Mouse (Mus musculus) CH12.LX (cell line): ENCODE data around the gene Tbata. TPM values are rescaled to one million over a fixed set of nuclear protein-coding genes. Genes with fewer than 3 reads are reported as not detected.

Source experiments
- DNase-seq: peaks from one replicate; pipeline ENCODE4 v3.0.0-alpha.2; 2013; ENCODE audit errors: extremely low read depth
- H3K27ac ChIP-seq: 2 replicates; pipeline ENCODE4 v1.5.1; 2012; ENCODE audit warnings: low read depth, mild to moderate bottlenecking, control low read depth, moderate library complexity; ENCODE audit not compliant: insufficient read depth
- H3K27me3 ChIP-seq: replicated peaks from 2 replicates; pipeline ENCODE3; 2012; ENCODE audit warnings: inconsistent platforms
- H3K36me3 ChIP-seq, 2 experiments: replicated peaks in 1 of 2; 2 replicates each; pipeline versions ENCODE3 to v1.6.1; 2012; ENCODE audit warnings: inconsistent platforms in 1 of 2, low read length in 1 of 2, mild to moderate bottlenecking in 1 of 2, mixed read lengths in 1 of 2, moderate library complexity in 1 of 2; ENCODE audit not compliant: control insufficient read depth in 1 of 2, insufficient read depth in 1 of 2
- H3K4me1 ChIP-seq, 2 experiments: 2 replicates each; pipeline ENCODE4 v1.6.1; 2012; ENCODE audit warnings: inconsistent platforms in 1 of 2, moderate library complexity in 1 of 2; ENCODE audit not compliant: insufficient read depth in 2 of 2, control insufficient read depth in 1 of 2
- H3K4me2 ChIP-seq: 2 replicates; pipeline ENCODE4 v1.6.1; 2012; ENCODE audit warnings: low read depth, mild to moderate bottlenecking, control low read depth; ENCODE audit not compliant: poor library complexity, insufficient read depth, severe bottlenecking
- H3K4me3 ChIP-seq, 3 experiments: fragments of 150-350 bp in 1 of 3; sonication (generic) in 1 of 3; replicated peaks in 1 of 3; 2 replicates each; pipeline versions ENCODE3 to v1.5.1; 2011 to 2012; ENCODE audit warnings: low read depth in 2 of 3, low read length in 2 of 3, mild to moderate bottlenecking in 2 of 3, moderate library complexity in 2 of 3, control low read depth in 1 of 3, improper control_type of control experiment in 1 of 3, inconsistent platforms in 1 of 3, mixed read lengths in 1 of 3; ENCODE audit not compliant: poor library complexity in 1 of 3
- H3K79me2 ChIP-seq: replicated peaks from 2 replicates; pipeline ENCODE4 v1.6.1; 2012; ENCODE audit warnings: mild to moderate bottlenecking, moderate library complexity; ENCODE audit not compliant: control insufficient read depth, poor library complexity, insufficient read depth, severe bottlenecking; ENCODE audit errors: extremely low read depth
- H3K9ac ChIP-seq: 2 replicates; pipeline ENCODE4 v1.6.1; 2012; ENCODE audit warnings: low read depth, mild to moderate bottlenecking, control low read depth, moderate library complexity; ENCODE audit not compliant: insufficient read depth
- H3K9me3 ChIP-seq: replicated peaks from 2 replicates; pipeline ENCODE3; 2012; ENCODE audit warnings: low read length, inconsistent platforms, mixed read lengths
- BHLHE40 ChIP-seq: IDR thresholded peaks from 2 replicates; pipeline ENCODE4 v1.6.1; 2011; ENCODE audit warnings: mild to moderate bottlenecking, low read depth, low read length, improper control_type of control experiment
- CHD1 ChIP-seq: IDR thresholded peaks from 2 replicates; pipeline ENCODE4 v1.6.1; 2012; ENCODE audit warnings: low read depth, low read length, improper control_type of control experiment, inconsistent platforms
- CTCF ChIP-seq, 2 experiments: IDR thresholded peaks in 1 of 2; conservative IDR thresholded peaks in 1 of 2; 2 replicates each; pipeline ENCODE4 v1.5.1; 2011 to 2012; ENCODE audit warnings: low read depth in 2 of 2, low read length in 2 of 2, improper control_type of control experiment in 1 of 2, inconsistent platforms in 1 of 2, mild to moderate bottlenecking in 1 of 2, moderate library complexity in 1 of 2
- ELF1 ChIP-seq: IDR thresholded peaks from 2 replicates; pipeline ENCODE4 v1.6.1; 2014; ENCODE audit warnings: low read depth, mild to moderate bottlenecking, inconsistent platforms, low read length, improper control_type of control experiment
- GABPA ChIP-seq: IDR thresholded peaks from 2 replicates; pipeline ENCODE4 v1.6.1; 2012; ENCODE audit warnings: low read depth, low read length, improper control_type of control experiment, inconsistent platforms; ENCODE audit not compliant: insufficient replicate concordance
- IRF4 ChIP-seq: IDR thresholded peaks from 2 replicates; pipeline ENCODE4 v1.6.1; 2014; ENCODE audit warnings: low read depth, mild to moderate bottlenecking, inconsistent platforms, low read length, improper control_type of control experiment
- JUN ChIP-seq: IDR thresholded peaks from 2 replicates; pipeline ENCODE4 v1.6.1; 2011; ENCODE audit warnings: low read depth, mild to moderate bottlenecking, low read length, improper control_type of control experiment, moderate library complexity; ENCODE audit not compliant: insufficient read depth
- MAX ChIP-seq: IDR thresholded peaks from 2 replicates; pipeline ENCODE4 v1.6.1; 2011; ENCODE audit warnings: low read length, improper control_type of control experiment
- MAZ ChIP-seq: IDR thresholded peaks from 2 replicates; pipeline ENCODE4 v1.6.1; 2012; ENCODE audit warnings: low read depth, mild to moderate bottlenecking, inconsistent platforms, low read length, improper control_type of control experiment, moderate library complexity
- MEF2A ChIP-seq: IDR thresholded peaks from 2 replicates; pipeline ENCODE4 v1.6.1; 2014; ENCODE audit warnings: low read depth, mild to moderate bottlenecking, inconsistent platforms, low read length, improper control_type of control experiment, borderline replicate concordance
- MXI1 ChIP-seq: IDR thresholded peaks from 2 replicates; pipeline ENCODE4 v1.6.1; 2011; ENCODE audit warnings: mild to moderate bottlenecking, low read depth, low read length, improper control_type of control experiment
- MYC ChIP-seq: IDR thresholded peaks from 2 replicates; pipeline ENCODE4 v1.6.1; 2011; ENCODE audit warnings: low read depth, mild to moderate bottlenecking, improper control_type of control experiment, low read length
- NELFE ChIP-seq: IDR thresholded peaks from 2 replicates; pipeline ENCODE4 v1.6.1; 2011; ENCODE audit warnings: low read depth, low read length, improper control_type of control experiment
- PAX5 ChIP-seq: IDR thresholded peaks from 2 replicates; pipeline ENCODE4 v1.6.1; 2012; ENCODE audit warnings: low read length, inconsistent platforms, mixed read lengths
- POLR2A ChIP-seq: IDR thresholded peaks from 2 replicates; pipeline ENCODE4 v1.6.1; 2011; ENCODE audit warnings: low read depth, mild to moderate bottlenecking, improper control_type of control experiment, low read length
- SMC3 ChIP-seq: IDR thresholded peaks from 2 replicates; pipeline ENCODE4 v1.6.1; 2011; ENCODE audit warnings: low read depth, low read length, improper control_type of control experiment
- TBP ChIP-seq: conservative IDR thresholded peaks from 2 replicates; pipeline ENCODE4 v1.6.1; 2011; ENCODE audit warnings: low read depth, low read length, improper control_type of control experiment
- TCF12 ChIP-seq: IDR thresholded peaks from 2 replicates; pipeline ENCODE4 v1.6.1; 2014; ENCODE audit warnings: low read depth, mild to moderate bottlenecking, inconsistent platforms, low read length, improper control_type of control experiment
- UBTF ChIP-seq: IDR thresholded peaks from 2 replicates; pipeline ENCODE4 v1.6.1; 2012; ENCODE audit warnings: low read depth, mild to moderate bottlenecking, inconsistent platforms, low read length, improper control_type of control experiment, moderate library complexity
- ZC3H11A ChIP-seq: IDR thresholded peaks from 2 replicates; pipeline ENCODE4 v1.6.1; 2012; ENCODE audit warnings: low read depth, mild to moderate bottlenecking, inconsistent platforms, low read length, improper control_type of control experiment
- ZKSCAN1 ChIP-seq: IDR thresholded peaks from 2 replicates; pipeline ENCODE4 v1.6.1; 2012; ENCODE audit warnings: low read depth, inconsistent platforms, low read length, improper control_type of control experiment, borderline replicate concordance
- ZMIZ1 ChIP-seq: IDR thresholded peaks from 2 replicates; pipeline ENCODE4 v1.6.1; 2012; ENCODE audit warnings: low read depth, mild to moderate bottlenecking, inconsistent platforms, low read length, improper control_type of control experiment
- ZNF384 ChIP-seq: IDR thresholded peaks from 2 replicates; pipeline ENCODE4 v1.6.1; 2012; ENCODE audit warnings: low read depth, low read length, improper control_type of control experiment, inconsistent platforms
- dilution Hi-C: fragments of 300-500 bp; cut with MboI; formaldehyde crosslinking; loops from 2 replicates; pipeline ENCODE4 v1.14.3; 2020; ENCODE audit warnings: low sequenced_read_pairs; ENCODE audit not compliant: extremely low pct_unique_long_range_greater_than_20kb, extremely low pct_ligation_motif_present
- in situ Hi-C: fragments of 300-500 bp; cut with MboI; formaldehyde crosslinking; loops from 3 replicates; pipeline ENCODE4 v1.14.3; 2019; ENCODE audit warnings: low sequenced_read_pairs, low pct_ligation_motif_present, low pct_unique_long_range_greater_than_20kb, mixed read lengths
- polyA plus RNA-seq: library from polyadenylated mRNA; unstranded; fragments of >175 nt; gene quantifications from 2 replicates; pipeline ENCODE4 v1.2.1, GENCODE M21; 2012; ENCODE audit warnings: low read depth; ENCODE audit not compliant: insufficient read length
- total RNA-seq, 2 experiments: library from RNA; depleted of rRNA; stranded (reverse); fragments of 300-350 nt in 1 of 2; fragments of >200 nt in 1 of 2; gene quantifications; 2 replicates each; pipeline ENCODE4 v1.2.3; 2012 to 2014

The Tbata gene
- total and polyA plus RNA-seq, 3 experiments, result 0.17 to 0.73 TPM; not detected in 1

- Histone ChIP-seq H3K27ac (no peak overlapping the region), H3K4me3 (no peak overlapping the region), H3K36me3 (no peaks in the 10 kb centered on the region), H3K9ac (no peak overlapping the region), H3K9me3 (no peaks in the 10 kb centered on the region), H3K4me1 (peaks cover 5 to 12% of the 10 kb centered on the region in 2 experiments), H3K4me2 (no peak overlapping the region), H3K79me2 (no peaks in the 10 kb centered on the region), H3K27me3 (no peaks in the 10 kb centered on the region)
- dilution Hi-C loops, result no loop called here
- no peak for TF ChIP-seq SMC3
- no peak for TF ChIP-seq GABPA
- TF ChIP-seq NELFE, result no peak
- no peak for TF ChIP-seq POLR2A
- no peak for TF ChIP-seq TBP
- TF ChIP-seq BHLHE40, result no peak
- TF ChIP-seq ZKSCAN1, result no peak
- TF ChIP-seq MYC, result no peak
- no peak for TF ChIP-seq MEF2A
- TF ChIP-seq PAX5, result no peak
- TF ChIP-seq MAZ, result no peak
- no peak for TF ChIP-seq MXI1
- no peak for TF ChIP-seq ZMIZ1
- TF ChIP-seq MAX, result no peak
- TF ChIP-seq ZC3H11A, result no peak
- no peak for TF ChIP-seq TCF12
- no peak for TF ChIP-seq ELF1
- no peak for TF ChIP-seq ZNF384
- no peak for TF ChIP-seq JUN
- DNase-seq, result no peak
- in situ Hi-C loops, result no loop called here
These were observed 16.1 kb upstream of the Tbata start for GRCm38 (mm10) chr10:61155611-61156010.

- Histone ChIP-seq H3K4me2 (no peak overlapping the region), H3K4me1 (peaks cover 11 to 16% of the 10 kb centered on the region in 2 experiments), H3K9me3 (no peaks in the 10 kb centered on the region), H3K27ac (no peak overlapping the region), H3K9ac (no peak overlapping the region), H3K36me3 (no peaks in the 10 kb centered on the region), H3K27me3 (no peaks in the 10 kb centered on the region), H3K4me3 (no peak overlapping the region), H3K79me2 (no peaks in the 10 kb centered on the region)
- TF ChIP-seq CHD1 (no peak), ZKSCAN1 (no peak), TBP (no peak), IRF4 (no peak), UBTF (no peak), ZC3H11A (no peak), CTCF (conservative IDR thresholded peaks at IDR 0.05 in 1 of 2, IDR thresholded peaks at IDR 0.05 in 1 of 2; ENCODE audit: low read depth in 2 of 2, low read length in 2 of 2) (no peak), POLR2A (no peak)
- dilution Hi-C loops (no loop called here), in situ Hi-C loops (no loop called here)
- DNase-seq, result no peak
These were observed 15.3 kb upstream of the Tbata start for GRCm38 (mm10) chr10:61156453-61156852.
